Mouse (Mus musculus): Measurements from ENCODE around the gene P2ry6.

DNA sequence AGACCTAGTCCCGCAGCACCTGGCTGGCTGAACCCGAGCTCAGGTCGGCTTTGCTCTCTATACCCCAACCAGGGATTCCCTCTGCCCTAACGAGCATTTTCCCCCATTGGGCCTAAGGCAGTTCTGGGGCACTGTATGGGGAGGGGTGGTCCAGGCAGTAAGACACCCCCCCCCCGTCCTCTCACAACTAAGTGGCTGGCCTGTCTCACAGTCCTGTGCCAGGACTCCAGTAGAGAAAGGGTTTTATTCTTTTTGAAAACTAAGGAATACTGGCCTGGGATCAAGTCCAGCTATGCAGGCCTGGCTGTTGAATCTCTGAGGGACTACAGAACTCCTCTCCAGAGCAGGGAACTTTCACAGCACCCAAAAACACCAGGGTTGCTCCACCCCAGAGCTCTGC is 59.2 kb downstream of the P2ry6 start:
- TF ChIP-seq POLR2A (IDR thresholded peaks at IDR 0.05; ENCODE audit: low read depth, low read length) (no peak), CTCF (IDR thresholded peaks at IDR 0.05; ENCODE audit: extremely low read depth, insufficient read length, insufficient replicate concordance, low read depth, low read length) (no peak)

All from small intestine, adult 2 months (tissue).